ENCODE assay signal across 20 mouse cellular contexts in the genomic region with DNA sequence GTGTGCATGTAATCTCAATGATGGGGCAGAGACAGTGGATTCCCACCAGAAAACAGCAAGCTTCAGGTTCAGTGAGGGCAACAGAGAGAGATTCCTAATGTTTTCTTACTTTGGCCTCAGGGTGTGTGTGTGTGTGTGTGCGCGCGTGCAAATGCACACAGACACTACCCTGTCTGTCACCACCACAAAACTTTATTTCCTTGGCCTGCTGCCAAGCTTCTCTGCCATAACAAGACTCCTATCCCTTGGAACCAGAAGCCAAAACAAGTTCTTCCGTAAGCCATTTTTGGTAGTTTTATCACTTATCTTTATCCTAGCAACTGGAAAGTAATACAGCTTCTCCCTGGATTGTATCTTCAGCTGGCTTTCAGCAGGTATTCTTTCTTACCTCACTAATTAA.
"Had no signal": no experiment of that assay in that cellular context is flagged by ENCODE, and none has a peak within 500 bp of the region (broad histone marks: within the 10 kb centered on the region; RNA-seq: fewer than 3 reads in every experiment).

No protein-coding gene starts in this region.

- H3K4me2 ChIP-seq: limb, embryonic 12.5 days; liver, embryonic 12.5 days; liver, embryonic 15.5 days; midbrain, embryonic 13.5 days; neural tube, embryonic 13.5 days; stomach, embryonic 15.5 days had no signal

- H3K4me1 ChIP-seq: limb, embryonic 12.5 days; liver, embryonic 12.5 days; liver, embryonic 15.5 days; midbrain, embryonic 13.5 days; neural tube, embryonic 13.5 days; stomach, embryonic 15.5 days had no signal

- H3K27me3 ChIP-seq: limb, embryonic 12.5 days; liver, embryonic 12.5 days; liver, embryonic 15.5 days; midbrain, embryonic 13.5 days; neural tube, embryonic 13.5 days; stomach, embryonic 15.5 days had no signal

- ATAC-seq: liver, embryonic 12.5 days; midbrain, embryonic 13.5 days; midbrain, embryonic 16.5 days had no signal

- H3K27ac ChIP-seq: kidney, postnatal 0 days; left cerebral cortex, adult 2 months; limb, embryonic 12.5 days; liver, embryonic 12.5 days; liver, embryonic 15.5 days; macrophage; midbrain, embryonic 13.5 days; neural tube, embryonic 13.5 days; stomach, embryonic 15.5 days had no signal

- DNase-seq: kidney, adult 2 months; kidney, postnatal 25 days; layer of hippocampus, postnatal 36 days; liver; lung, adult 18-20 months; retina, postnatal 1 day; right cerebral cortex, postnatal 25 days; spleen, adult 18-20 months; thymus, postnatal 25 days had no signal

- H3K9me3 ChIP-seq: limb, embryonic 12.5 days; liver, embryonic 12.5 days; liver, embryonic 15.5 days; midbrain, embryonic 13.5 days; neural tube, embryonic 13.5 days; stomach, embryonic 15.5 days had no signal

- H3K9ac ChIP-seq: limb, embryonic 12.5 days; liver, embryonic 12.5 days; liver, embryonic 15.5 days; midbrain, embryonic 13.5 days; neural tube, embryonic 13.5 days; stomach, embryonic 15.5 days had no signal

- H3K4me3 ChIP-seq: left cerebral cortex, adult 2 months; limb, embryonic 12.5 days; liver, embryonic 12.5 days; liver, embryonic 15.5 days; midbrain, embryonic 13.5 days; myocyte; neural tube, embryonic 13.5 days; stomach, embryonic 15.5 days had no signal
